Mouse (Mus musculus) kidney, postnatal 4 days (tissue): ENCODE results near the gene Narfl.

Source experiments
- DNase-seq, 2 experiments: peaks; one replicate each; pipeline ENCODE4 v3.0.0; 2021; ENCODE audit warnings: mixed read lengths in 2 of 2

Narfl gene

DNA sequence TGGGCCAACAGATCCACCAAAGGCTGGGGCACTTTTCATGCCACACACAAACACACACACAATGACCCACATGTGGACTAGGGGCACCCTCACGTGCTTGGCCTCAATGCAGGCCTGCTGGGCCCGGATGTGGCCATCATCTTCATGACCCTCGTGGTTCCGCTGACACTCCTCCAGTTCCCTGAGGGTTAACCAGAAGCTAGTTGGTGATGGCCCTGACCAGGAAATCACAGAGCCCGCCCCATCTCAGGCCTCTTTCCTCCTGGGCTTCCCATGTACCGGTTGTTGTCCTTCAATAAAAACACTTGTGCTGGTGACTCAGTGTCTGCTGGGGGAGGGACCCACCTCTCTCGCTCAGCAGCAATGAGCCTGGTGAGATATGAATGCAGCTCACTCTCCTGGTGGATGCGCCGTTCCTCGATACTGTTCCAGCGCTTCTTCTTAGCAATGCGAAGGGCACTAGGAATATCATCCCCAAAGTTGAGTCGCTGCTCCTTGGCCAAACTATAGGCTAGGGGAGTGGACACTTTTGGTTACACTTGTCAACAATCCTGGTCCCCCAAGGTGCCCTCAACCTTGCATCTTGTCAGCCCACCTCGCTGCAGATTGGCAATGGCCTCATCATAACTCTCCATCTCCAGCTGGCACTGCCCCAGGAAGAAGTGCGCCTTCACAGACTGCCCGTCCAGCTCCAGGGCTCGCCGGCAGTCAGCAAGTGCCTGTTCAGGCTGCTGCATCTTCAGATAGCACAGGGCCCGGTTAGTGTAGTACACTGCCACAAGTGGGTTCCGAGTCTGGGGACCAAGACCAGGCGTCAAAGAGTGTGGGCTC is 58.1 kb downstream of the Narfl start:
- DNase-seq: peak; percentile 41 to 51

GRCm38 (mm10) chr17:25832436-25833290 is 59.1 kb downstream of the Narfl start:
- peak; percentile 100 for DNase-seq
